Mouse (Mus musculus) retina, postnatal 1 day (tissue): ENCODE measurements around the gene Hint2.

Experiments
- DNase-seq: peaks from one replicate; pipeline ENCODE4 v3.0.0-alpha.2; 2012

Gene Hint2

GRCm38 (mm10) chr4:43653161-43654015 lies 2.9 kb downstream of the Hint2 start, which contains the start of gene Spag8:
Gene Spag8, minus strand, starts transcription at chr4:43653594.
- DNase-seq, result peak; percentile 62

DNA sequence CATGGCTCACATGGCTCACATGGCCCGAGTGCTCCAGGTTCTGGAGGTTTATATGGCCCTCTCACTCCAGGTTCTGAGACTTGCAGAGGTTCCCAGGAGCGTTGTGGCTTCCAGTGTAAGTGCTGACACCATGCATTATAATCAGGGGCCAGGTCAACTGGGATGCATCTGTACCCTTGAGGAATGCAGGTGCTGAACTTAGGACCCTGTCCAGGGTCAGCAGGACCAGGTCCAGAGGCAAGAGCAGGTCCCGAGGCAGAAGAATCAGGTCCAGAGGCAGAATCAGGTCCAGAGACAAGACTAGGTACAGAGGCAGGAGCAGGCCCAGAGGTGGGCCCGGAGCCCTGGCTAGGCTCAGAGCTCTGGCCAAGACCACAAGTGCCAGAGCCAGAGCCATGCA lies 3.5 kb downstream of the Hint2 start:
- no peak for DNase-seq

DNA sequence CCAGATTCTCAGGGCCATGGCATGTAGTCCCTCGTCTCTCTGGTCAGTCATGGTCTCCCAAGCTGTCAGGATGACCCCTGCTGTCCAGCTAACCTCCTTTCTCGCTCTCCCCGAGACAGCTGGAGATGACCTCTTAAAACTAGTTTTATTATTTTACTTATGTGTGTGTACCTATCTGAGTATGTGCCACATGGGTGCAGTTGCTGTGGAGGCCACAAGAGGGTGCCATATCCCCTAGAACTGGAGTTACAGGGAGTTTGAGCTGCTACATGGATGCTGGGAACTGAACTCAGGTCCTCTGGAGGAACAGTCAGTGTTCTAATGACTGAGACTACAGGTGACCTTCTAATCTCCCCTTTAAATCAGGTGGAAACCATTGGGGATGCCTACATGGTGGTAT lies 6.5 kb downstream of the Hint2 start:
- no peak for DNase-seq

DNA sequence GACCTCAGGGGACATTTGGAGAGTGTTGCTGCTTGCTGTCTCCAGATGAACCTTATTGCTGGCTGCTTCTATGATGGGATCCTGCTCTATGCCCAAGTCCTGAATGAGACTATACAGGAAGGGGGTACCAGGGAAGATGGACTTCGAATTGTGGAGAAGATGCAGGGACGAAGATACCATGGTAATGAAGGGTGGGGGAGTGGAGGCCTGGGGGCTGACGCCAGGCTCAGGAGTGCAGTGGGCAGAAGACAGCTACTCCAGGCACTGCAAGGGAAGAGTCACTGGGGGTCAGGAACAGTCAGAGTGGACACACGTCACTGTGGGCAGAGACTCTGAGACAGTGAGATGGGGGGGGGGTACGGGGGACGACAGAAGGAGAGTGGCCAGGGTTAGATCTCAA lies 15.8 kb downstream of the Hint2 start:
- DNase-seq, result no peak

GRCm38 (mm10) chr4:43640076-43640475 lies 16.2 kb downstream of the Hint2 start:
- no peak for DNase-seq

DNA sequence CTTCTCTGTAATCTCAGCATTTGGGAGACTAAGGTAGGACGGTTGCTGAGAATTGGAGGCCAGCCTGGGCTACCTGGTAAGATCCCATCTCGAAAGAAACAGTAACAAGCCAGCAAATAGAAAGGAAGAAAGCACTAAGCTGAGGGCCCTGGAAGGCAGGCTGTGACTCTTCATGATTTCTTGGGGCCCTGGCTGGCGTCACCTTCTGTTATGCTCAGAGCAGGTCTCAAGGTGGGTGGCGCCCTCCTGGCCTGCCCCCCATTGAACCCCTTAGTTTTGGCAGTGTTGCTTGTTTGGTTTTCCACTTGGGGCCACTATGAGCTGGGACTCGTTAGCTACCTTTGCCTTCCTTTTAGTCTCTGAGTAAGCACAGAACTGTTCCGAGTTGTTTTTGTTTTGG lies 19.5 kb downstream of the Hint2 start:
- no peak for DNase-seq

GRCm38 (mm10) chr4:43634621-43635374 lies 21.5 kb downstream of the Hint2 start:
- no peak for DNase-seq

GRCm38 (mm10) chr4:43633736-43634135 lies 22.5 kb downstream of the Hint2 start:
- DNase-seq, result no peak

- peak; percentile 42 for DNase-seq
Measured at GRCm38 (mm10) chr4:43633296-43633695, 23.0 kb downstream of the Hint2 start.

GRCm38 (mm10) chr4:43631956-43632920 lies 24.0 kb downstream of the Hint2 start:
- peak; percentile 12 for DNase-seq

DNA sequence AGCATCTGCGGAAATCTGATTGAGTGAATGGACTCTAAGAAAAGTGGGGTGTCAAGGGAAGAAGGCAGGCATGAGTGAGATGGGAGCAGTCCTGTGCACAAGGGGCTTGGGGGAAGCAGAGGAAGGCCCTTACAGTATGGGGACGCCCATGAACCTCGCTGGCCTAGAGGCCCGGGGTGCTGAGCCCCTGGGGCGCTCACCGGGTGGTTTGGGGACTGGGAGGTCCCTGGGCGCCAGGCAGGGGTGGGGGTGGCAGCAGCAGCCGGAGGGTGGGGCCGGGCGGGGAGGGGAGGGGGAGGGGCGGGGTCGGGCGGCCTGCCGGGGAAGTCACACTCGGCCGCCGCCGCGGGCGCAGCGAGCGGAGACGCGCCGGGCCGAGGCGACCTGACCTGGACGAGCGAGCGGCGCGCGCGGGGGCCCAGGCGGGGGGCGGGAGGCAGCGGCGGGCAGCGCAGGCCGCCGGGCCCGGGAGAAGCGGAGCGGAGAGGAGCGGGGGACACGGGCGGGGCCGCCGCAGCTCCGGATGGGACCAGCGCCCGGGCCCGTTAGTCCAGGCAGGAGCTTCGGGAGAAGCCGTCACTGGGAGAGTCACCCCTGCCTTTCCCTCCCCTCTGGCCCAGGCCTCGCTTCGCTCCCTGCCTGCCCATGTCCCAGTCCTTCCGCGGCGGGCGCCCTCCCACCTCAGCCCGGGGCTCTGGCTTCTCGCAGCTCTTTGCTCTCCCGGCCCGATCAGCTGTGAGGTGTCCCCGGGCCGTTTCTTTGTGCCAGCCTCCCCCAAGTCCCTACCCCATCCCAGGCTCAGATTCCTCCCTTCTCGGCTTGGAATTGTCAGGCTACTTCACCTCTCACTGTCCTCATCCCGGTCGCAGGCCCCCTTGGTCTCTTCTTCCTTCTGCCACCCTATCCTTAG lies 25.0 kb downstream of the Hint2 start, which contains the start of gene Npr2:
Npr2 (plus strand) TSS at position 890 of the 910 bp plus-strand sequence.
- DNase-seq, result peak; percentile 73

DNA sequence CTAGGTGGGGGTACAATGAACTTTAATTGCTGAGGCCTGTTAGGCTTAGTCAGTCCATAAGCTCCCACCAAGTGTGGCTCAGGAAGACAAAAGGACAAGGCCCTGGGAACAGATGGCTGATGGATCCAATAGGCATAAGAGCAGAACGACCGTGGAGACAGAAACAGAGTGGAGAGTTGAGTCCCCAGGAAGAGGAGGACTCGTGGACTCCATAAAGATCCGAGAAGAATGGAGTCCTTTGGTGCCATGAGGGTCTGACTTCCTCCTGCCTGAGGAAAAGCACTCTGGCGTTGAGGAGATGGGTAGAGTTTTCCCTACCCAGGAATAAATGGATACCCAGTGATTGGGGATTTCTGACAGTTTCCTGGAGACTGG lies 25.6 kb downstream of the Hint2 start:
- peak; percentile 65 for DNase-seq

DNA sequence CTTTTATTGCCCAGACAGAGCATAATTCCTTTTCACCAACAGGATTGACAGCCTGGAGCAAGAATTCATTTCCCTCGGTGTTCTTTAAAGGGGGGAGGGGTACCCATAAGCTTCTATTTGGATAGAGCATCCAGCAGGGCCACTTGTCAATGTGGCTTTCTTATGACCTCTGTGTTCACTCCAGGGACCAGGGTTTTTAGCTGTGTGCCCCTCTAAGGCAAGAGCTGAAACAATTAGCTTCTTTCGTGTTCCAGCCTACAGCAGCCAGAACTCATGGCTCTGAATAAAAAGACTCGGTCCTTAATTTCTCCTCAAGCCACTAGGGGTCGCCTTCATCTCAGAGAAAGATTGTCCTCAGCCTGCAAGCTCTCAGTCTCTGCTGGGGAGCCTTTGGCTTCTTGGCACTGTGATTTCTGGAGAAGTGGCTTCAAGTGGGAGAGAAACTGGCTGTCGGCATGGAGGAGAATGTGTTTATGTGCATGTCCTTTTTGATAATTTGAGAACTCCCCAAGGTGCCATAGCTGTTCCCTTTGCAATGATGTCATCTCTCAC lies 26.2 kb downstream of the Hint2 start:
- DNase-seq, result peak; percentile 92

DNA sequence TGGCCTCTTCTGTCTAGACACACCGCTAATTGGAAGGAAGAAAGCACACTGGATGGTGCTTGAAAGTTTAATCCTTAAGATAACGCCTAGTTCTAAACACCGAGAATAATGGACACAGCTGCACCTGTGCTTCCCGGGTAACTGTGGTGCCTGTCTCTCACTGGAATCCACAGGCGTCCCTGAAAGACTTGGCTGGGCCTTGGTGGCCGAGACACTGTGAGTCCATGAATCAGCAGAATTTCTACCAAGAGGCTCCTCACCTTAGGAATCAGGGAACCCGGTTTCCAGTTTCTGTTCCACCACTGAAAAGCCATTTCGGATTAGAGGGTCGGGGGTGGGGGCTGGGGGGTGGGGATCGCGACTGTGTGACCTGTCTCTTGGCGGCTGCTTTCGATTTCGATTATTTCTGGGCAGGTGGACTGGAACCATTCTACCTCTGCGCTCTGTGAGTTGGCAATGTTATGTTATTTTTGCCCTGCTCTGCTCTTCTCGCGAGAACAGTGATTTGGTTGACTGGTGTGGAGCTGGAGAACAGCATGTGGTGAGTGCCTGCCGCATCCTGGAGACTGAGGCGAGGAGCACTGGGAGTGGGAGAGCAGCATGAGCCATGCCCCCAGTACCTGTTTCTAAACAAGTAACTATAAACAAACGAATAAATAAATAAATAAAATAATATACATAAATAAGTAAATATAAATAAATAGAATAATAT lies 27.0 kb downstream of the Hint2 start:
- peak; percentile 64 for DNase-seq

GRCm38 (mm10) chr4:43620146-43620778 lies 36.0 kb downstream of the Hint2 start:
- DNase-seq, result no peak

DNA sequence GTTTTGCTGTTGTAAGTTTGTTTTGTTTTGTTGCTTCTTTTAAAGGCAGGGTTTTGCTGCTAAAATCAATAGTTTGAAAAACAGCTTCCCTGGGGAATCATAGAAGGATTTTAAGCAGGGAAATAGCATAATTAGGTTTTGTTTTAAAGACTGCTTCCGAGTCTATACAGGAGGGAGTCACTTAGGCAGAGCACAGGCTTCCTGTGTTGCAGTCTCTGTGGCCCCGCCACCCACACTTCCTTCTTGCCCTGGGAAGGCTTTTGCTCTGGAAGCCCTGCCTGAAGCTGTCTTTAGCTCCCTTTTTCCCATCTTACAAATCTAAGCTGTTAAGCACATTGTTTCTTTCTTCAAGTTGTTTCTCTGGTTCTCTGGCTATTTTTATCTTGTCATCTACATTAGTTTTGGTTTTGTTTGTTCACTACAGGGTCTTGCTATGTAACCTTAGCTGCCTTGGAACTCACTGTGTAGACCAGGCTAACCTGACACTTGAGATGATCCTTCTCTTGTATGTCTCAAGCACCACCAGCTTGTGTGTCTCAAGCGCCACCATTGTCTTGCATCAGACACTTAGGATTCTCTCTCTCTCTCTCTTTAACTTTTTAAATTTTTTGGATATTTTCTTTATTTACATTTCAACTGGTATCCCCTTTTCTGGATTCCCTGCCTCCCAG lies 43.1 kb downstream of the Hint2 start:
- no peak for DNase-seq

- DNase-seq, result no peak
Measured at GRCm38 (mm10) chr4:43612534-43612933, 43.7 kb downstream of the Hint2 start.

DNA sequence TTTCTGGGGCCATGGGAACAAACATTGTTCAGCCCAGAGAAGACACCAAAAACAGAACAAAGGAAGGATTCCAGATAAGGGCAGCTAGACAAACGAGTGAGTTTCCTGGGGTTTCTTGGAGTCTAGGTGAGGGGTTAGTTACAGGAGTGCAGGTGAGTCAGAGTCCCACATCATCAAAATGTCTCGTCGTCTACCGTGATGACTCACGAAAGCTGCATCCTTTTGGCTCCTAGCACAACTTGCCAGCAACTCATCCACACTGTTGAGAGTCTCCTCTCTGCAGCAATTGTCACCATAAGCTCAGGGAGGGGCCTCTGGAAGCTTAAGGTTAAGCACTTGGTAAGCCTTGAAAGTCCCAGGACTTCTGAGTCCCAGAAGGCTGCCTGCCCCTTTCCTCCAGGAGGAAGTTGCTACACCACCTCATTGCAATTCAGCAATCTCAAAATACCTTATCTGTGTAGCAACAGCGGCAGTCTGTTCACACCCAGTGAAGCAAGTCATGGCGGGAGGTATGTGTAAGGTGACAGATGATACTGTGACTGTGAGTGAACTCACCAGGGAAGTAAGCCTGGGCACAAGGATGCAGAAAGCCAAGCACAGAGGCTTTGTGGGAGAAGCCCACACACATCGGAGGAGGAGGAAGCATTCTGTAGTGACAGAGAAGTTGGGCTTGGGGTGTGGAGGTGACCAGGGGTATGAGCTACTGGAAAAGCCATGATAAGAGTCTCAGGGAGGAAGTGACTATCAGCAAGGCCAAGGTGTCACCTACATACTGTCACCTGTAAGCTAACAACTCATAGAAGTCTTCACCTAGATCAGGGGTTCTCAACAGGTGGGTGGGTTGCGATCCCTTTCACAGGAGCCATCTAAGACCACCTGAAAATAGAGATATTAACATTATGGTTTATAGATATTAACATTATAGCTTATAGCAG lies 51.2 kb downstream of the Hint2 start:
- no peak for DNase-seq
